Mouse (Mus musculus) heart, embryonic 11.5 days (tissue): ENCODE results near the gene Fbxl7. TPM values are rescaled to one million over a fixed set of nuclear protein-coding genes. Genes with fewer than 3 reads are reported as not detected.

Source experiments
- ATAC-seq: fragments of 200-750 bp; cut with Nextera tagmentation; replicated peaks from 2 replicates; pipeline ENCODE4 v1.8.0; 2017; ENCODE audit warnings: moderate library complexity; ENCODE audit not compliant: insufficient number of reproducible peaks, low FRiP score, low TSS enrichment
- H3K27ac ChIP-seq: fragments of 300-500 bp; sonication (generic); 2 replicates; pipeline ENCODE4 v1.5.1; 2014; ENCODE audit warnings: mild to moderate bottlenecking, low read depth, low read length
- H3K27me3 ChIP-seq: fragments of 300-500 bp; sonication (generic); 2 replicates; pipeline ENCODE4 v1.6.1; 2014; ENCODE audit warnings: mild to moderate bottlenecking, low read length, mixed read lengths; ENCODE audit not compliant: control insufficient read depth, insufficient read depth
- H3K36me3 ChIP-seq: fragments of 300-500 bp; sonication (generic); 2 replicates; pipeline ENCODE4 v1.6.1; 2014; ENCODE audit warnings: mild to moderate bottlenecking, low read length, moderate library complexity, mixed read lengths; ENCODE audit not compliant: control insufficient read depth, insufficient read depth
- H3K4me1 ChIP-seq: fragments of 300-500 bp; sonication (generic); 2 replicates; pipeline ENCODE4 v1.6.1; 2014; ENCODE audit warnings: low read length; ENCODE audit not compliant: control insufficient read depth, insufficient read depth
- H3K4me2 ChIP-seq: fragments of 300-500 bp; sonication (generic); 2 replicates; pipeline ENCODE4 v1.6.1; 2014; ENCODE audit warnings: mild to moderate bottlenecking, moderate library complexity
- H3K4me3 ChIP-seq: fragments of 300-500 bp; sonication (generic); 2 replicates; pipeline ENCODE4 v1.5.1; 2014; ENCODE audit warnings: low read depth, low read length
- H3K9ac ChIP-seq: fragments of 300-500 bp; sonication (generic); 2 replicates; pipeline ENCODE4 v1.6.1; 2014; ENCODE audit warnings: mild to moderate bottlenecking, low read depth, low read length, moderate library complexity
- H3K9me3 ChIP-seq: fragments of 300-500 bp; sonication (generic); replicated peaks from 2 replicates; pipeline ENCODE4 v1.6.1; 2016; ENCODE audit warnings: low read length; ENCODE audit not compliant: control insufficient read depth
- WGBS: fragments of 180-500 bp; shearing (Covaris S2); extraction: QIAGEN DNeasy Blood & Tissue Kit; methylation state at CpG from one replicate; pipeline ENCODE4 v1.1.7; 2014; ENCODE audit not compliant: insufficient replicate concordance; 5-methylcytosine and 5-hydroxymethylcytosine counted together
- polyA plus RNA-seq: library from polyadenylated mRNA; unstranded; fragments of >200 nt; fragmentation: Nextera tagmentation; extraction: Ambion mirVana; gene quantifications from 2 replicates; pipeline ENCODE4 v1.2.1, GENCODE M21; 2014

Fbxl7 gene
- polyA plus RNA-seq, 1 experiment from 2014 or later: 13.4 TPM

DNA sequence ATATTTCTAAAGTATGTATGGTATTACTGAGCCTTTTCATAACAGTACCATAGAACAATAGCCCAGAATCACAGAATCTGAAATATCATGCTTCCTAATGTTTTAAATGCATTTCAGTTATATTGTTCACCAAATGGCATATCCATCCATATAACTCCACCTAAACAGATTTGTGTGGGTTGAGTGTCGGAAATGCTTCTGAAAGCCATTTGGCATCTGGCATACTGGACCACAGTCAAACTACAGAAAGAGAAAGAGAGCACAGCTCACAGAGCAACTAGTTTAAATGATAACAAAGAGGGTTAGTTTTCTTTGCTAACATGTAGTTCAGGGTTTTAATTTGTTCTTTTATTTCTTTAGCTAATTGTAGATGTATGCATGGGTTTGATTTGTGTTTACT is 57.0 kb downstream of the Fbxl7 start:
- Histone ChIP-seq H3K36me3 (no peaks in the 10 kb centered on the region), H3K4me2 (no peak overlapping the region), H3K27ac (no peak overlapping the region), H3K9ac (no peak overlapping the region), H3K4me3 (no peak overlapping the region), H3K4me1 (0 out of 2 replicates have a peak, but pooled peaks cover 3% of the 10 kb centered on the region), H3K27me3 (no peaks in the 10 kb centered on the region), H3K9me3 (no peaks in the 10 kb centered on the region)
- ATAC-seq: no peak
- WGBS: 77% methylated on average over 1 of the region's 1 CpGs

DNA sequence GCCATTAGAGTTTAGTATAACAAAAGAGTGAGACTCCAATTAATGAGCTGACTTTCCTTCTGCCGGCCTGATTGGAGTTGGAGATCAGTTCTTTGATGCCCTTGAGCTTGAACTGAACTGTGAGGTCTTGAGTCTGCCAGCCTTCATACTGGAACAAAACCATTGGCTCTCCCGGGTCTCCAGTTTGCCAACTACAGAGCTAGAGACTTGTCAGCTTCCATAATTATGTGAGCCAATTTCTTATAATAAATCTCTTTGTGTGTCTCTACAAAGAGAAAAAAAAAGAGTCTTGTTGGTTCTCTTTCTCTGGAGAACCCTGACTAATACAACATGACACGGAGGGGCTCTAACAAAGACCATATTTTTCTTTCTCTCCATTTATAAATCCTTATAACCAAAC is 58.2 kb downstream of the Fbxl7 start:
- no peak overlapping the region for H3K4me3 ChIP-seq
- H3K9ac ChIP-seq: no peak overlapping the region
- H3K27me3 ChIP-seq: no peaks in the 10 kb centered on the region
- ATAC-seq: no peak
- H3K9me3 ChIP-seq: no peaks in the 10 kb centered on the region
- no peak overlapping the region for H3K27ac ChIP-seq
- no peak overlapping the region for H3K4me2 ChIP-seq
- H3K4me1 ChIP-seq: 0 out of 2 replicates have a peak, but pooled peaks cover 3% of the 10 kb centered on the region
- H3K36me3 ChIP-seq: no peaks in the 10 kb centered on the region
- WGBS: 77% methylated on average over 3 of the region's 3 CpGs

DNA sequence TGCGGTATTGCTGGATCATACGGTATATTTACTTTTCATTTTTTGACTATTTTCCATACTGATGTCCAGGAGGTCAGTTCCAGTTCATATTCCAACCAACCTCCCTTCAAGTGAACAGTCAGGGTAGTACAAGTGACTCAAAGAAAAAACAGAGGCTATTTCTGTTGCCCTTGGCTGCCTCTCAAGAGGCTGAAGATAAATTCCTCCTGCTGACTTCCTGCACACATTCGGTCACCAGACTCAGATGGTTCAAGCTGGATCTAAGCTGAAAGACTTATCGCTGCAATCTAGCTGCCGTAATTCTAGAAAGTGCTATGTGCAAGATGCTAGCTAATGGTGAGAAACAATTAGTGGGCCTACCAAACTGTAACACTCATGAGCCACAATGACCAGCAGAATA is 61.0 kb downstream of the Fbxl7 start:
- Histone ChIP-seq H3K27ac (no peak overlapping the region), H3K4me2 (no peak overlapping the region), H3K27me3 (no peaks in the 10 kb centered on the region), H3K9ac (no peak overlapping the region), H3K9me3 (no peaks in the 10 kb centered on the region), H3K4me1 (peaks cover 3% of the 10 kb centered on the region; the same call in 1 of the 2 replicates), H3K36me3 (no peaks in the 10 kb centered on the region), H3K4me3 (no peak overlapping the region)
- 64% methylated on average over 5 of the region's 5 CpGs for WGBS
- no peak for ATAC-seq

- no peak overlapping the region for H3K9ac ChIP-seq
- peaks cover 3% of the 10 kb centered on the region; the same call in 1 of the 2 replicates for H3K4me1 ChIP-seq
- H3K27ac ChIP-seq: no peak overlapping the region
- H3K4me2 ChIP-seq: no peak overlapping the region
- ATAC-seq: no peak
- H3K36me3 ChIP-seq: no peaks in the 10 kb centered on the region
- no peak overlapping the region for H3K4me3 ChIP-seq
- no peaks in the 10 kb centered on the region for H3K27me3 ChIP-seq
- WGBS: 85% methylated on average over 4 of the region's 4 CpGs
- no peaks in the 10 kb centered on the region for H3K9me3 ChIP-seq
Measured at GRCm38 (mm10) chr15:26831141-26831540, 64.2 kb downstream of the Fbxl7 start.

GRCm38 (mm10) chr15:26816931-26817330 is 78.4 kb downstream of the Fbxl7 start:
- Histone ChIP-seq H3K27me3 (no peaks in the 10 kb centered on the region), H3K4me3 (no peak overlapping the region), H3K9ac (no peak overlapping the region), H3K36me3 (no peaks in the 10 kb centered on the region), H3K27ac (no peak overlapping the region), H3K9me3 (no peaks in the 10 kb centered on the region), H3K4me1 (no peaks in the 10 kb centered on the region), H3K4me2 (no peak overlapping the region)
- no peak for ATAC-seq
- 82% methylated on average over 1 of the region's 1 CpGs for WGBS

DNA sequence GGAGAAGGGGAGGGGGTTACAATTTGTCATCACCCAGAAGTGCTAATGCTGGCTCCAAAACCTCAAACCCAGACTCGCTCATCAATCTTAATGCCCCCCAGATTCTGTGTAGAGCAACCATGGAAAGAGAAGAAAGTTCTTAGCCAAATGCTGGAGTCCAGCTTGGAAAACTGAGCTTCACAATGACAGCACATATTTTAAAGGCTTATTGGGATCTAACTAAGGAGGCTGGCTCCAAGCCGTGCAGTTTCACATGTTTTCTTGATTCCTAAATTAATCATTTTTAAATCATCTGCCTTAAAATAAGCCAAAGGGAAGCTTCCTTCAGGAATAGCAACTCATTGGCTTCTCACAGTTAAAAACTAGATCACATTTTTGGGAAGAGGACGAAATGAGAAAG is 82.5 kb downstream of the Fbxl7 start:
- Histone ChIP-seq H3K27me3 (no peaks in the 10 kb centered on the region), H3K4me1 (no peaks in the 10 kb centered on the region), H3K9ac (no peak overlapping the region), H3K4me3 (no peak overlapping the region), H3K4me2 (no peak overlapping the region), H3K9me3 (no peaks in the 10 kb centered on the region), H3K27ac (no peak overlapping the region), H3K36me3 (no peaks in the 10 kb centered on the region)
- 70% methylated on average over 3 of the region's 3 CpGs for WGBS
- no peak for ATAC-seq

- no peaks in the 10 kb centered on the region for H3K9me3 ChIP-seq
- no peak overlapping the region for H3K4me2 ChIP-seq
- H3K27ac ChIP-seq: no peak overlapping the region
- ATAC-seq: no peak
- no peak overlapping the region for H3K9ac ChIP-seq
- H3K4me1 ChIP-seq: no peaks in the 10 kb centered on the region
- H3K36me3 ChIP-seq: no peaks in the 10 kb centered on the region
- 74% methylated on average over 3 of the region's 3 CpGs for WGBS
- no peaks in the 10 kb centered on the region for H3K27me3 ChIP-seq
- no peak overlapping the region for H3K4me3 ChIP-seq
Measured at GRCm38 (mm10) chr15:26809569-26809968, 85.8 kb downstream of the Fbxl7 start.

GRCm38 (mm10) chr15:26804046-26804445 is 91.3 kb downstream of the Fbxl7 start:
- Histone ChIP-seq H3K27me3 (no peaks in the 10 kb centered on the region), H3K9ac (no peak overlapping the region), H3K36me3 (no peaks in the 10 kb centered on the region), H3K27ac (no peak overlapping the region), H3K4me3 (no peak overlapping the region), H3K4me1 (no peaks in the 10 kb centered on the region), H3K4me2 (no peak overlapping the region), H3K9me3 (no peaks in the 10 kb centered on the region)
- ATAC-seq: no peak
- WGBS: 55% methylated on average over 5 of the region's 5 CpGs

DNA sequence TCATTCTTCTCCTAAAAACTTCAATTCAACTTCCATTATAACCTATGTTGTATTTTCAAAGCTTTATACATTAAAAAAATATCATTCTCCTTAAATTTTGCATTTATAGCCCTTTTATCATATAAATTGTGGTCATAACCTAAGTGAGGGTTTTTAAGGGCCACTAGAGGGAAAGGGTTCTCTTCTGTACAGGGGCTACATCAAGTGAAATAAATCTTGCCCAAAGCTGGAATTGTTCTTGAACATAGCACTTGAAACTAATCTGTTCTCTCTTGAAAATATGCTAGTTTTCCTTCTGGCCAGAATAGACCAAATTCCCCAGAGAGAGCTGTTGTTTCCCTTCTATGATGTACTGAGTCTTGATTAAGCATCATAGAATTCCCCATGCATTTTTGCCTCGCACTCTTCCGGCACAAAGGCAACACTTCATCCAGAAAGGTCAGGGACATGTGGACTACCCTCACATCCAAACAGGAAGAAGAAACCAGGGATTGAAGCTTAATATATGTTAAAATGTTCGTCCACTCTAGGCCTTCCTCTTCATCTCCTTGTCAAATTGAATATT is 95.8 kb downstream of the Fbxl7 start:
- Histone ChIP-seq H3K4me3 (no peak overlapping the region), H3K9me3 (no peaks in the 10 kb centered on the region), H3K36me3 (no peaks in the 10 kb centered on the region), H3K27me3 (no peaks in the 10 kb centered on the region), H3K4me2 (no peak overlapping the region), H3K9ac (no peak overlapping the region), H3K4me1 (no peaks in the 10 kb centered on the region), H3K27ac (no peak overlapping the region)
- no peak for ATAC-seq
- 77% methylated on average over 3 of the region's 3 CpGs for WGBS
